Mouse (Mus musculus) megakaryocyte-erythroid progenitor cell, adult 5 weeks (primary cell): ENCODE measurements around the gene Mag. TPM values are rescaled to one million over a fixed set of nuclear protein-coding genes. Genes with fewer than 3 reads are reported as not detected.

Experiments
- polyA plus RNA-seq: library from polyadenylated mRNA; stranded (reverse); fragments of >175 nt; gene quantifications from 2 replicates; pipeline ENCODE4 v1.2.3, GENCODE M21; 2012

Gene Mag
- 0.37 and 0.72 TPM in 2 replicates for polyA plus RNA-seq

DNA sequence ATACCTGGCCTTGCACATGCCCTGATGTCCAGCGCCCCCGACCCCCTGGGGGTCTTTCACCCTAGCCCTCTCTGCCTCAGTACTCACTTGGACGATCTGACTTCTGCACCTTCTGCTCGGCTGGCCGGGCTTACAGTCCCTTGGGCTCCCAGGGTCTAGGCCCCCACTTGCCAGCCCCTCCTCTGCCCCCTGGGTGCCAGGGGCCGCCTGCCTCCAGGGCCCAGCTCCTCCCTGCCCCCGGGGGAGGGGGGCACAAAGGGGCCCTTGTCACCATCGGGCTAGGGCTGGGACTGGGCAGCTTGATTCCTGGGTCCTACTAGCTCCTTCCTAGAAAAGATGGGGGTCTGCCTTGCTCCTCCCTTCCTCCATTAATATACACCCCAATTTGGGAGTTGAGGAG, at the start of gene Mag:
Gene Mag (minus strand): TSS at position 142 of the 400 bp plus-strand sequence.

DNA sequence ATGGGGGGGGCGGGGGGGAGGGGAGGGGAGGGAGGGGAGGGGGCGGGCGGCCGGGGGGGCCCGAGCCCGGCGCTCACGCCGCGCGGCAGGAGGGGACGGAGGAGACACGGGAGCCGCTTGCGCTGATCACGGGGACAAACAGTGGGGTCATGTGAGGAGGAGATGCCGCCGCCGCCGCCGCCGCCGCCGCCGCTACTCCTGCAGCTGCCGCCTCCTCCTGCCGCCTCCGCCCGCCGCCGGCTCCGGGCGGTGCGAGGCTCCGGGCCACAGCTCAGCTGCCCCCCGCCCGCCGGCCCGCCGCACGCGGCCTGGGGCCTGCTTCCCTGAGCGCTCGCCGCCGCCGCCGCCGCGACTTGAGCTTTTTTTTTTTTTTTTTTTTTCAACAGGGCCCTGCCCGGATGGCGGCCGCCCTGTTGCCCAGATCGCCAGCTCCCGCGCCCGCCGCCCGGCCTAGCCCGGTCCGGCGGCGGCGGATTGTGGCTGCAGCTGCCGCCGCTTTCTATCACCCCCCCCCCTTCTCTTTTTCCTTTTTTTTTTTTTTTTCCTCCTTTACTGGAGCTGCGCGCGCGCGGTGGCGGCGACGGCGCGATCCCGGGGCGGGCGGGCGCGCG, 42.2 kb upstream of the Mag start, which contains the start of gene Usf2:
Gene Usf2 (minus strand): TSS at position 48 of the 611 bp plus-strand sequence.

DNA sequence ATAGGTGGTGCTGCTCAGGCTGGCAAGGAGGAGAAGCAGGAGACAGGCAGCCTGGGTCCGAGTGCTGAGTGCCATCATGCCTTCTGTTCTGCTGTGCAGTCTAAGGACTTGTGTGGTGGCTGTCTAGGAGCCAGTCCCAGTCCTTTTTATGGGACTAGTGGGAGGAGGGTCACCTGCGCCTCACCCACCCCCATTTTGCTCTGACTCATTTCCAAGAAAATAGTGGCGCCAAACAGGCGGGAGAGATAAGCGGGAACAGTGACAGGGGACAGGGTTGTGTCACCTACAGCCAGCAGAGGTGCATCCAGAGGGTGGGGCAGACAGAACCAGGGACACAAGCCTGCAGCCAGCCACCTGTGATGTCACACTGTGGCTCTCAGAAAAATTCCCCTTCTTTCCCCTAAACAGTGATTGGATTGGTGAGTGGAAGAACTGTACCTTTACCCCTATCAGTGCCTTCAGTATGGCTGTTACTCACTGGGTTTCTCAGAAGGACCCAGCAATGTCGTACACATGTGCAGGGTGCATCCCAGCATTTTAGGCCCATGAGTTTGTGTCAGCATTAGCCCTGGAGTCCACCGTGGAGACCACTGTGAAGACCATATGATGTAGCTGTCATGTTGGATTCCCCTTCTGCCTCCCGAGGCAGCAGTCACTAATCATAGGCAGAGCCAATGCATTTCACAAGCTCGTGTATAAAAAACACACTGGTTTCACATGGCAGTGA, 29.4 kb upstream of the Mag start, which contains the start of gene Hamp:
Gene Hamp (minus strand): TSS at position 124 of the 727 bp plus-strand sequence.

DNA sequence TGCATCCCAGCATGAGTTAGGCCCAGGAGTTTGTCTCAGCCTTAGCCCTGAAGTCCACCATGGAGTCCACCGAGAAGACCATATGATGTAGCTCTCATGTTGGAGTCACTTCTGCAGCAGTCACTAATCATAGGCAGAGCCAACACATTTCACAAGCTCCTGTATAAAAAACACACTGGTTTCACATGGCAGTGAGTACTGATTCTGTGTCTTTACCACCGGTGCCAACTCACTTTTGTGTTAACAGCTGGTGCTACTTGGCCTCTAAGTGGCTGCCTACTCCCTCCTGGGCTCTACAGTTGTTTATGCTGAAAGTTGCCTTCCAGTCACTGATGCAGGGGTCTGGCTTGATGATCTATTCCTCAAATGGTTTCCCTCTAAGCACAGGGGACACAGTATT, 9.9 kb upstream of the Mag start, which contains the start of gene Hamp2:
Gene Hamp2 (minus strand): TSS at position 101 of the 400 bp plus-strand sequence.

DNA sequence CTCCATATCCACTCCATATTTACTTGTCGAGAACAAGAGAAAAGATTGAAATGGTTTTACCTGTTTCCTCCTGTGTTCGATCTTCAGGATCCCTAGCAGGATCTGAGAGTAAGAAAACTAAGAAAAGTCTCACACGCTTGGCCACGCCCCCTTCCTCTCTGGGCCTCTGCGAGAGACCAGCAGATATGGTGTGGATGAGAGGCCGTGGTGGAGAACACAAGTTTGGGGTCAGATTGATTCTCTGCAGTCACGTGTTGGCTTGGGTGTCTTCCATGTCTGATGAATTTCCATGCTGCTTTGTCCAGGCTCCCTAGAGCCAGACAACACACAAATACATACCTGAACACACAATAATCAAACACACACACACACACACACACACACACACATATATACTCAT, 34.5 kb downstream of the Mag start, which contains the start of gene Cd22:
Gene Cd22 (minus strand): TSS at position 167 of the 400 bp plus-strand sequence.

DNA sequence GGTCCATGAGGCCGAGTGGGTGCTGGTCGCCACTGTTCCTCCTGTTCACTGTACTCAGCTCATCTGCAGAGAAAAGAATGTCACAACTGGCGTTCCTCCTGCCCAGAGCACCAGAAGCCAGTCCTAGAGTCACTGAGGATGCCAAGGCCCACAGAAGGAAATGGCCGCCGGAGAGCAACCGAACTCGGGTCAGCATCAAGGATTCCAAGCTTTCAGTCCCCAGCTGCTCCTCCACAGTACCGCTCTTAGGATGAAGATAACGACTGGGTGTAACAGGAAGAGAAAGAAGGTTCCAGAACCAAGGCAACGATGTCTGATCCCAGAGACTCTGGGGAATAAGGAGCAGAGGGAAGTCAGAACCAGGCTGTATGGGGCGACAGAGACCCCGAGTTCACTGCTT, 53.2 kb downstream of the Mag start, which contains the start of gene Ffar1:
Gene Ffar1 (minus strand): TSS at position 101 of the 400 bp plus-strand sequence.

DNA sequence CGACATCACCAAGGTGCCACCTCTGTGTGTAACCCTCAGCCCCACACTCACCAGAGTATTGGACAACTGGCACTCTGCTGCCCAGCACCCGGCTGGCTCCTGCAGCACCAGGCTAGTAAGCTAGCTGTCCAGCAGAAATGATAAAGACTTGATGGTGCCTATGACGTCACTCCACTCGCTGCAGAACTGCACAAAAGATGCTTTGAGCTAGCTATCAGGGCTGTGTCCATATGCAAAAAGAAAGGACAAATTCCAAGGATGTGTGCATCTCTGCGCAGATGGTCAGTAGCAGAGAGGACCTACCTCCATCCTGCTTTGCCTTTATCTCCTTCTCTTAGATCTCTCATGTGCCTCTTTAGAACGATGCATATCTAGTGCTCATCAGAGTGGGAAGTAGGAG, 58.6 kb downstream of the Mag start, which contains the start of gene Ffar3:
Gene Ffar3 (minus strand): TSS at position 101 of the 400 bp plus-strand sequence.

Other genes starting within 250 kb of the Mag start
- gene Haus5, start 249.9 kb downstream of the Mag start, polyA plus RNA-seq: 39.5 and 49.7 TPM in 2 replicates
- not detected in 2 replicates for gene Pmis2, start 243.3 kb downstream of the Mag start, polyA plus RNA-seq
- not detected in 2 replicates for gene 2200002J24Rik, start 215.9 kb downstream of the Mag start, polyA plus RNA-seq
- gene Atp4a, start 202.7 kb downstream of the Mag start, polyA plus RNA-seq: 0.93 and 1.6 TPM in 2 replicates
- gene Tmem147, start 185.3 kb downstream of the Mag start, polyA plus RNA-seq: 48.5 and 64.1 TPM in 2 replicates
- not detected in 2 replicates for gene Gapdhs, start 171.2 kb downstream of the Mag start, polyA plus RNA-seq
- 1.7 and 3.2 TPM in 2 replicates for gene Sbsn, start 163.4 kb downstream of the Mag start, polyA plus RNA-seq
- 2.0 and 6.7 TPM in 2 replicates for gene Dmkn, start 151.1 kb downstream of the Mag start, polyA plus RNA-seq
- gene Krtdap, start 127.0 kb downstream of the Mag start, polyA plus RNA-seq: not detected in 2 replicates
- 11.4 and 19.2 TPM in 2 replicates for gene Ffar2, start 91.1 kb downstream of the Mag start, polyA plus RNA-seq
- not detected in 2 replicates for gene Ffar3, start 58.7 kb downstream of the Mag start, polyA plus RNA-seq
- gene Ffar1, start 53.3 kb downstream of the Mag start, polyA plus RNA-seq: 0.10 and 0.13 TPM in 2 replicates
- 5.0 and 5.4 TPM in 2 replicates for gene Cd22, start 34.5 kb downstream of the Mag start, polyA plus RNA-seq
- not detected in 2 replicates for gene Hamp2, start 9.8 kb upstream of the Mag start, polyA plus RNA-seq
- not detected in 2 replicates for gene Hamp, start 29.2 kb upstream of the Mag start, polyA plus RNA-seq
- gene Usf2, start 41.9 kb upstream of the Mag start, polyA plus RNA-seq: 169 and 182 TPM in 2 replicates
- 1.3 and 1.5 TPM in 2 replicates for gene Lsr, start 58.6 kb upstream of the Mag start, polyA plus RNA-seq
- gene Fam187b, start 58.9 kb upstream of the Mag start, polyA plus RNA-seq: 0.08 TPM in 1 of 2 replicates, not detected in the other
- gene Fxyd5, start 127.6 kb upstream of the Mag start, polyA plus RNA-seq: 870 and 944 TPM in 2 replicates
- 0.36 and 1.3 TPM in 2 replicates for gene Fxyd7, start 136.6 kb upstream of the Mag start, polyA plus RNA-seq
- gene Fxyd1, start 142.3 kb upstream of the Mag start, polyA plus RNA-seq: 4.9 and 6.1 TPM in 2 replicates
- gene Lgi4, start 144.5 kb upstream of the Mag start, polyA plus RNA-seq: 0.01 TPM in 1 of 2 replicates, not detected in the other
- not detected in 2 replicates for gene Fxyd3, start 161.8 kb upstream of the Mag start, polyA plus RNA-seq
- 25.3 and 28.7 TPM in 2 replicates for gene Hpn, start 200.4 kb upstream of the Mag start, polyA plus RNA-seq
- 4.3 TPM in 2 replicates for gene Scn1b, start 212.1 kb upstream of the Mag start, polyA plus RNA-seq
- 206 and 233 TPM in 2 replicates for gene Gramd1a, start 241.0 kb upstream of the Mag start, polyA plus RNA-seq